Comparison of ENCODE assay signal across 24 mouse cellular contexts in the genomic region with DNA sequence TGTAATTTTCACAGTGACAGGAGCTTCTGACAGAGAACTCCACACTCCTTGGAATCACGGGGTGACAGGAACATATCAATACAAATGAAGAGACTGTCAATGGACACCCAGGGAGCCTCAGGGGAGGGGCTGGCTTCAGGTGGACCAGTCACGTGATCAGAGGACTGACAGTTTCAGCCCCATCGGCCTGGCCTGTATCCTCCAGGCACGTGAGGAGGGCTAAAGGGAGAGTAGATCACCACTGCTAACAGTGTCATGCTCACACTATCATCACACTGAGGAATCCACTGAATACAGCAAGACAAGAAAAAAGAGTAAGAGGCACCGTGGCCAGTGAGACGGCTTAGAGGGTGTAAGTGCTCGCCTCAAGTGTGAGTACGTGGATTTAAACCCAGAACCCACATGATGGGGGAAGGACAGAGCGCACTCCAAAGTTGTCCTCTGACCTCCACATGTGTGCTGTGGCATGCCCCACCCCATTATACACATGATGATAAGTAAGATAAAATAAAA.
A peak's percentile ranks its signal among the peaks of the same experiment; 100 is the strongest.
DNase-seq lines count a peak whose midpoint lies in the region; ATAC-seq lines count a peak whose summit lies in the region.
"Had no signal": no experiment of that assay in that cellular context is flagged by ENCODE, and none has a peak within 500 bp of the region (broad histone marks: within the 10 kb centered on the region; RNA-seq: fewer than 3 reads in every experiment).

No protein-coding gene starts in this region.

- no peaks in the 10 kb centered on the region for H3K27me3 ChIP-seq in forebrain, embryonic 11.5 days (ENCODE audit: control insufficient read depth, insufficient read depth, low read length)
- no peaks in the 10 kb centered on the region for H3K27me3 ChIP-seq in forebrain, embryonic 15.5 days
- no peaks in the 10 kb centered on the region for H3K27me3 ChIP-seq in heart, embryonic 10.5 days (ENCODE audit: insufficient read depth, poor library complexity, severe bottlenecking)
- H3K27me3 ChIP-seq: CH12.LX; embryonic facial prominence, embryonic 12.5 days; forebrain, embryonic 12.5 days; Patski had no signal

- no peaks in the 10 kb centered on the region for H3K9me3 ChIP-seq in forebrain, embryonic 11.5 days (ENCODE audit: control insufficient read depth, low read length)
- no peaks in the 10 kb centered on the region for H3K9me3 ChIP-seq in forebrain, embryonic 15.5 days
- H3K9me3 ChIP-seq in heart, embryonic 10.5 days = no peaks in the 10 kb centered on the region
- H3K9me3 ChIP-seq: embryonic facial prominence, embryonic 10.5 days; embryonic facial prominence, embryonic 12.5 days; forebrain, embryonic 12.5 days; G1E had no signal

- 84% methylated on average over 9 of the region's 9 CpGs for WGBS in forebrain, embryonic 11.5 days
- 81% methylated on average over 9 of the region's 9 CpGs for WGBS in forebrain, embryonic 15.5 days
- 74% methylated on average over 9 of the region's 9 CpGs for WGBS in heart, embryonic 10.5 days

- no peak overlapping the region for H3K4me3 ChIP-seq in forebrain, embryonic 11.5 days (ENCODE audit: low read depth, low read length)
- no peak overlapping the region for H3K4me3 ChIP-seq in forebrain, embryonic 15.5 days
- no peak overlapping the region for H3K4me3 ChIP-seq in heart, embryonic 10.5 days
- H3K4me3 ChIP-seq: embryonic facial prominence, embryonic 10.5 days; embryonic facial prominence, embryonic 12.5 days; forebrain, embryonic 12.5 days had no signal

- ATAC-seq in forebrain, embryonic 11.5 days (replicated peaks; ENCODE audit: low FRiP score) = no peak
- no peak for ATAC-seq in forebrain, embryonic 15.5 days (replicated peaks)
- ATAC-seq: activated CD4-positive, CD25-positive, alpha-beta regulatory T cell, adult 4 months; CD4-positive, CD25-positive, alpha-beta regulatory T cell, adult 4 months; forebrain, embryonic 14.5 days; forebrain, postnatal 0 days; Patski had no signal

- H3K4me2 ChIP-seq in forebrain, embryonic 11.5 days (ENCODE audit: low read depth, low read length, severe bottlenecking) = no peak overlapping the region
- H3K4me2 ChIP-seq in forebrain, embryonic 15.5 days (replicated peaks) = no peak overlapping the region
- H3K4me2 ChIP-seq: embryonic facial prominence, embryonic 12.5 days; forebrain, embryonic 12.5 days had no signal

- H3K36me3 ChIP-seq in forebrain, embryonic 11.5 days (ENCODE audit: control insufficient read depth, insufficient read depth, low read length) = no peaks in the 10 kb centered on the region; the same call in 1 of the 2 replicates
- H3K36me3 ChIP-seq in forebrain, embryonic 15.5 days = no peaks in the 10 kb centered on the region
- H3K36me3 ChIP-seq in heart, embryonic 10.5 days = 0 out of 2 replicates have a peak, but pooled peaks cover 3% of the 10 kb centered on the region
- H3K36me3 ChIP-seq: embryonic facial prominence, embryonic 12.5 days had no signal

- DNase-seq in forebrain, embryonic 11.5 days (ENCODE audit: low spot score) = peak; percentile 22
- peak; percentile 70 for DNase-seq in heart, embryonic 10.5 days (ENCODE audit: low spot score)
- no peak for DNase-seq in heart, postnatal 10 days
- peak; percentile 35 for DNase-seq in testis, postnatal 10 days (ENCODE audit: low spot score)
- no peak for DNase-seq in testis, postnatal 14 days (ENCODE audit: low spot score)
- DNase-seq: adrenal gland, adult 8-10 months; adrenal gland, postnatal 14 days; adrenal gland, postnatal 36 days; B cell, adult 2 months; cerebellum, adult 11-12 months; cerebellum, adult 2 months; cerebellum, adult 9-10 months; cerebellum, postnatal 10 days; forebrain, postnatal 0 days had no signal

- peaks cover 3% of the 10 kb centered on the region; the same call in 1 of the 2 replicates for H3K4me1 ChIP-seq in forebrain, embryonic 11.5 days (replicated peaks; ENCODE audit: control insufficient read depth, insufficient read depth, low read length)
- H3K4me1 ChIP-seq in forebrain, embryonic 15.5 days = peaks cover 7% of the 10 kb centered on the region
- H3K4me1 ChIP-seq in heart, embryonic 10.5 days = peaks cover 31% of the 10 kb centered on the region

- intact Hi-C loops in heart, postnatal 10 days (cut with DNase I) = no loop called here

- no peak overlapping the region for H3K27ac ChIP-seq in forebrain, embryonic 11.5 days (ENCODE audit: low read depth, low read length)
- H3K27ac ChIP-seq in forebrain, embryonic 15.5 days (replicated peaks) = no peak overlapping the region
- no peak overlapping the region for H3K27ac ChIP-seq in heart, embryonic 10.5 days
- H3K27ac ChIP-seq: embryonic facial prominence, embryonic 10.5 days; embryonic facial prominence, embryonic 12.5 days; forebrain, embryonic 12.5 days had no signal

- no peak overlapping the region for H3K9ac ChIP-seq in forebrain, embryonic 11.5 days (ENCODE audit: low read length)
- H3K9ac ChIP-seq in forebrain, embryonic 15.5 days (replicated peaks) = no peak overlapping the region
- H3K9ac ChIP-seq: embryonic facial prominence, embryonic 12.5 days; forebrain, embryonic 12.5 days; forebrain, postnatal 0 days had no signal

Comparison
In these comparisons a context has a peak if more than half of its experiments do, and no peak if none do; other contexts are left out.
1. DNase-seq: peak in forebrain, embryonic 11.5 days (single experiment), heart, embryonic 10.5 days (single experiment) and testis, postnatal 10 days (single experiment); none in heart, postnatal 10 days (0 of 2) and testis, postnatal 14 days (single experiment).